Mouse (Mus musculus): ENCODE results near the gene Ccdc180. TPM values are rescaled to one million over a fixed set of nuclear protein-coding genes. Genes with fewer than 3 reads are reported as not detected.

The Ccdc180 gene
- polyA plus RNA-seq, 1 experiment, result not detected

GRCm38 (mm10) chr4:45956706-45957105 is 66.6 kb downstream of the Ccdc180 start:
- TF ChIP-seq POLR2A (IDR thresholded peaks at IDR 0.05; ENCODE audit: insufficient read length, low read depth) (no peak), MYOD1 (IDR thresholded peaks at IDR 0.05; ENCODE audit: control insufficient read depth in 1 of 3, insufficient read length in 2 of 3, low read depth in 2 of 3) (no peak), SRF (IDR thresholded peaks at IDR 0.05; ENCODE audit: control insufficient read depth, insufficient read length, low read depth) (no peak), E2F4 (IDR thresholded peaks at IDR 0.05; ENCODE audit: insufficient read depth) (no peak), POLR2AphosphoS2 (IDR thresholded peaks at IDR 0.05; ENCODE audit: insufficient read length, low read depth) (no peak), MYOG (IDR thresholded peaks at IDR 0.05; ENCODE audit: control insufficient read depth in 1 of 3, insufficient read depth in 1 of 3, insufficient read length in 2 of 3, low read depth in 2 of 3) (no peak), MAX (IDR thresholded peaks at IDR 0.05; ENCODE audit: low read depth) (no peak), CEBPB (IDR thresholded peaks at IDR 0.05; ENCODE audit: insufficient read depth, poor library complexity, severe bottlenecking) (no peak), TCF3 (IDR thresholded peaks at IDR 0.05; ENCODE audit: insufficient read length, low read depth) (no peak), REST (IDR thresholded peaks at IDR 0.05; ENCODE audit: insufficient read depth, insufficient read length) (no peak), TCF12 (IDR thresholded peaks at IDR 0.05; ENCODE audit: insufficient read depth, poor library complexity, severe bottlenecking) (no peak), USF1 (IDR thresholded peaks at IDR 0.05; ENCODE audit: low read depth) (no peak)
- H3K79me2 ChIP-seq (ENCODE audit: control insufficient read depth, insufficient read depth), result no peaks in the 10 kb centered on the region
- no peak overlapping the region for H3K4me3 ChIP-seq
- H3K36me3 ChIP-seq (ENCODE audit: control insufficient read depth, insufficient read depth), result no peaks in the 10 kb centered on the region
- no peaks in the 10 kb centered on the region for H3K27me3 ChIP-seq (ENCODE audit: control insufficient read depth, insufficient read depth, insufficient read length)
- H3K4me2 ChIP-seq (ENCODE audit: low read depth), result no peak overlapping the region
- no peak overlapping the region for H3ac ChIP-seq (ENCODE audit: control insufficient read depth, insufficient read length)

- Histone ChIP-seq H3ac (ENCODE audit: control insufficient read depth, insufficient read length) (no peak within 1 kb of the TSS), H3K4me2 (ENCODE audit: low read depth) (peak within 1 kb of the TSS; percentile 98)
Measured at GRCm38 (mm10) chr4:45964771-45965439, 74.8 kb downstream of the Ccdc180 start, which contains the start of gene Tdrd7. Tdrd7 (plus strand) TSS chr4:45965334.

DNA sequence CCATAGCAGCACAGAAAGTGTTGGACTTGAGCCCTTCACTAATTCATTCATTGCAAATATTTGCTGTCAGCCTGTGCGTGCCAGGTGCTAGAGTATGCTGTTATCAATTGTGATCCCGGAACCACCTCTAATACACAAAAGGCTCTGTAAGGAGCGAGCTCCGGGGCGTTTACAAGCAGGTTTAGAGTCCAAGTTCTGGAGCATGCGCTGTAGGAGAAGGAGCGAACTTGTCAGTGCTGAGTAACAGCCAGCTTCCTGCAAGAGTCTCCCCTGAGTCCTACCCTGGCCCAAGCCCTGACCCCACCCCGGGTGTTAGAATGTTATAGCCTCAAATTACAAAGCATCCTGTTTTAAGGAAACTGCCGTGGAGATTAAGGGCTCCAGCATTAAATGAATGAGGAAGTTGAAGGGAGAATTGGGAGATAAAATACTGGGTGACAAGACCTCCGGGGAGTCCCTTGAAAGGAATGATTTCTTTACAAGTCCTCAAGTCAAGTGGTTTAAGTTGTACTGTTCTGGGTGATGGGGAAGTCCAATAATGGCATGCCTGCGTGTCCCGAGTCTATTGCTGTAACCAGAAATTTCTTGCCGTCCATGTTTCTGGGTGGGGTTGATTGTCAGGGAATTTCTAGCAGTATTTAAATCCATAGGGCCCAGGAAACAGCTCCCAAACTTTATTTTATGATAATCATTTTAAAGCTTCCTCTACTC is 75.8 kb downstream of the Ccdc180 start:
- Histone ChIP-seq H3K4me3 (peak overlapping the region; percentile 16), H3ac (ENCODE audit: control insufficient read depth, insufficient read length) (no peak overlapping the region), H3K79me2 (ENCODE audit: control insufficient read depth, insufficient read depth) (no peaks in the 10 kb centered on the region), H3K36me3 (ENCODE audit: control insufficient read depth, insufficient read depth) (no peaks in the 10 kb centered on the region), H3K4me2 (ENCODE audit: low read depth) (peak overlapping the region; percentile 98), H3K27me3 (ENCODE audit: control insufficient read depth, insufficient read depth, insufficient read length) (no peaks in the 10 kb centered on the region)
- no peak for TF ChIP-seq POLR2A (IDR thresholded peaks at IDR 0.05; ENCODE audit: insufficient read length, low read depth)
- no peak for TF ChIP-seq MAX (IDR thresholded peaks at IDR 0.05; ENCODE audit: low read depth)
- TF ChIP-seq REST (IDR thresholded peaks at IDR 0.05; ENCODE audit: insufficient read depth, insufficient read length), result no peak
- TF ChIP-seq MYOD1 (IDR thresholded peaks at IDR 0.05; ENCODE audit: control insufficient read depth in 1 of 3, insufficient read length in 2 of 3, low read depth in 2 of 3), result no peak
- no peak for TF ChIP-seq POLR2AphosphoS2 (IDR thresholded peaks at IDR 0.05; ENCODE audit: insufficient read length, low read depth)
- no peak for TF ChIP-seq E2F4 (IDR thresholded peaks at IDR 0.05; ENCODE audit: insufficient read depth)
- TF ChIP-seq MYOG (IDR thresholded peaks at IDR 0.05; ENCODE audit: control insufficient read depth in 1 of 3, insufficient read depth in 1 of 3, insufficient read length in 2 of 3, low read depth in 2 of 3), result no peak
- no peak for TF ChIP-seq USF1 (IDR thresholded peaks at IDR 0.05; ENCODE audit: low read depth)
- TF ChIP-seq SRF (IDR thresholded peaks at IDR 0.05; ENCODE audit: control insufficient read depth, insufficient read length, low read depth), result no peak
- TF ChIP-seq TCF3 (IDR thresholded peaks at IDR 0.05; ENCODE audit: insufficient read length, low read depth), result no peak
- no peak for TF ChIP-seq CEBPB (IDR thresholded peaks at IDR 0.05; ENCODE audit: insufficient read depth, poor library complexity, severe bottlenecking)
- no peak for TF ChIP-seq TCF12 (IDR thresholded peaks at IDR 0.05; ENCODE audit: insufficient read depth, poor library complexity, severe bottlenecking)

More at GRCm38 (mm10) chr4:45964771-45965439, 74.8 kb downstream of the Ccdc180 start, which contains the start of gene Tdrd7:
- TF ChIP-seq POLR2A (IDR thresholded peaks at IDR 0.05; ENCODE audit: insufficient read length, low read depth) (no peak), E2F4 (IDR thresholded peaks at IDR 0.05; ENCODE audit: insufficient read depth) (no peak), MAX (IDR thresholded peaks at IDR 0.05; ENCODE audit: low read depth) (no peak), POLR2AphosphoS2 (IDR thresholded peaks at IDR 0.05; ENCODE audit: insufficient read length, low read depth) (no peak), REST (IDR thresholded peaks at IDR 0.05; ENCODE audit: insufficient read depth, insufficient read length) (no peak), CEBPB (IDR thresholded peaks at IDR 0.05; ENCODE audit: insufficient read depth, poor library complexity, severe bottlenecking) (no peak), SRF (IDR thresholded peaks at IDR 0.05; ENCODE audit: control insufficient read depth, insufficient read length, low read depth) (no peak), USF1 (IDR thresholded peaks at IDR 0.05; ENCODE audit: low read depth) (no peak)
- Histone ChIP-seq H3K27me3 (ENCODE audit: control insufficient read depth, insufficient read depth, insufficient read length) (no peaks in the 10 kb centered on the region), H3K79me2 (ENCODE audit: control insufficient read depth, insufficient read depth) (no peaks in the 10 kb centered on the region), H3K4me3 (peak within 1 kb of the TSS; percentile 16), H3K36me3 (ENCODE audit: control insufficient read depth, insufficient read depth) (no peaks in the 10 kb centered on the region)

DNA sequence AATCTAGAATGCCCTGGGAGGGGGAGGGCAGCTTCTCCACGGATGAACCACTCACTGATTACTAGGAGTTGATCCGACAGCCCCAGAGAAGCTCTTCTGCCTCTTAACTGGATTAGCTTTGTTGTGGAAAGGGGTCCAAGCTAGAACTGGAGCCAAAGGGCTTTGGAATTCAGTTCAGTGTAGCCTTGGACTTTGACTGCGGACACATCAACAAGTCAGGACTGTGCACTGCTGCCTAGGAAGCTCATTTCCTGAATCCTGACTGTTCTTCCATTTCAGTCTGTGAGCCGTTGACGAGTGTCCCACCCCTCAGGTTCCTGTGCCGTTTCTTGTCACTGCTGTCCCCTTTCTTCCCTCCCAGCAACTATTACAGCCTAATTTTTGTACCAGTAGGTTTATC is 76.6 kb downstream of the Ccdc180 start:
- H3K36me3 ChIP-seq (ENCODE audit: control insufficient read depth, insufficient read depth), result no peaks in the 10 kb centered on the region
- H3K79me2 ChIP-seq (ENCODE audit: control insufficient read depth, insufficient read depth), result no peaks in the 10 kb centered on the region
- no peak for TF ChIP-seq TCF12 (IDR thresholded peaks at IDR 0.05; ENCODE audit: insufficient read depth, poor library complexity, severe bottlenecking)
- no peak for TF ChIP-seq E2F4 (IDR thresholded peaks at IDR 0.05; ENCODE audit: insufficient read depth)
- no peak for TF ChIP-seq SRF (IDR thresholded peaks at IDR 0.05; ENCODE audit: control insufficient read depth, insufficient read length, low read depth)
- TF ChIP-seq TCF3 (IDR thresholded peaks at IDR 0.05; ENCODE audit: insufficient read length, low read depth), result no peak
- no peak for TF ChIP-seq POLR2AphosphoS2 (IDR thresholded peaks at IDR 0.05; ENCODE audit: insufficient read length, low read depth)
- no peak for TF ChIP-seq POLR2A (IDR thresholded peaks at IDR 0.05; ENCODE audit: insufficient read length, low read depth)
- no peak for TF ChIP-seq REST (IDR thresholded peaks at IDR 0.05; ENCODE audit: insufficient read depth, insufficient read length)
- no peak for TF ChIP-seq MYOG (IDR thresholded peaks at IDR 0.05; ENCODE audit: control insufficient read depth in 1 of 3, insufficient read depth in 1 of 3, insufficient read length in 2 of 3, low read depth in 2 of 3)
- TF ChIP-seq CEBPB (IDR thresholded peaks at IDR 0.05; ENCODE audit: insufficient read depth, poor library complexity, severe bottlenecking), result no peak
- TF ChIP-seq MAX (IDR thresholded peaks at IDR 0.05; ENCODE audit: low read depth), result no peak
- TF ChIP-seq USF1 (IDR thresholded peaks at IDR 0.05; ENCODE audit: low read depth), result no peak
- no peak for TF ChIP-seq MYOD1 (IDR thresholded peaks at IDR 0.05; ENCODE audit: control insufficient read depth in 1 of 3, insufficient read length in 2 of 3, low read depth in 2 of 3)
- H3ac ChIP-seq (ENCODE audit: control insufficient read depth, insufficient read length), result no peak overlapping the region
- H3K27me3 ChIP-seq (ENCODE audit: control insufficient read depth, insufficient read depth, insufficient read length), result no peaks in the 10 kb centered on the region
- peak overlapping the region; percentile 98 for H3K4me2 ChIP-seq (ENCODE audit: low read depth)
- H3K4me3 ChIP-seq, result peak overlapping the region; percentile 16
